Mouse (Mus musculus) heart, embryonic 15.5 days (tissue): Measurements from ENCODE around the gene Trim11. TPM values are rescaled to one million over a fixed set of nuclear protein-coding genes. Genes with fewer than 3 reads are reported as not detected.

Experiments
- ATAC-seq: fragments of 200-750 bp; cut with Nextera tagmentation; replicated peaks from 2 replicates; pipeline ENCODE4 v1.8.0; 2017; ENCODE audit warnings: low read depth, moderate TSS enrichment; ENCODE audit not compliant: insufficient number of reproducible peaks, insufficient read depth, low FRiP score
- H3K27ac ChIP-seq: fragments of 300-500 bp; sonication (generic); 2 replicates; pipeline ENCODE4 v1.5.1; 2015; ENCODE audit warnings: mild to moderate bottlenecking, inconsistent platforms
- H3K27me3 ChIP-seq: fragments of 300-500 bp; sonication (generic); 2 replicates; pipeline ENCODE4 v1.6.1; 2015; ENCODE audit warnings: inconsistent platforms
- H3K36me3 ChIP-seq: fragments of 300-500 bp; sonication (generic); 2 replicates; pipeline ENCODE4 v1.6.1; 2015; ENCODE audit warnings: mild to moderate bottlenecking, inconsistent platforms
- H3K4me1 ChIP-seq: fragments of 300-500 bp; sonication (generic); replicated peaks from 2 replicates; pipeline ENCODE4 v1.6.1; 2015; ENCODE audit warnings: inconsistent platforms
- H3K4me2 ChIP-seq: fragments of 300-500 bp; sonication (generic); 2 replicates; pipeline ENCODE4 v1.6.1; 2015; ENCODE audit warnings: inconsistent platforms, mild to moderate bottlenecking, moderate library complexity
- H3K4me3 ChIP-seq: fragments of 300-500 bp; sonication (generic); 2 replicates; pipeline ENCODE4 v1.5.1; 2015; ENCODE audit warnings: mild to moderate bottlenecking, inconsistent platforms
- H3K9ac ChIP-seq: fragments of 300-500 bp; sonication (generic); 2 replicates; pipeline ENCODE4 v1.6.1; 2015; ENCODE audit warnings: mild to moderate bottlenecking, inconsistent platforms
- H3K9me3 ChIP-seq: fragments of 300-500 bp; sonication (generic); replicated peaks from 2 replicates; pipeline ENCODE4 v1.6.1; 2016; ENCODE audit warnings: inconsistent platforms
- WGBS: fragments of 180-500 bp; shearing (Covaris S2); methylation state at CpG from one replicate; pipeline ENCODE4 v1.1.7; 2015; ENCODE audit warnings: mixed read lengths; 5-methylcytosine and 5-hydroxymethylcytosine counted together
- polyA plus RNA-seq: library from polyadenylated mRNA; unstranded; fragments of >200 nt; fragmentation: Nextera tagmentation; extraction: Ambion mirVana; gene quantifications from 2 replicates; pipeline ENCODE4 v1.2.1, GENCODE M21; 2015

Trim11 gene
- polyA plus RNA-seq, 1 experiment from 2014 or later: 26.9 TPM

DNA sequence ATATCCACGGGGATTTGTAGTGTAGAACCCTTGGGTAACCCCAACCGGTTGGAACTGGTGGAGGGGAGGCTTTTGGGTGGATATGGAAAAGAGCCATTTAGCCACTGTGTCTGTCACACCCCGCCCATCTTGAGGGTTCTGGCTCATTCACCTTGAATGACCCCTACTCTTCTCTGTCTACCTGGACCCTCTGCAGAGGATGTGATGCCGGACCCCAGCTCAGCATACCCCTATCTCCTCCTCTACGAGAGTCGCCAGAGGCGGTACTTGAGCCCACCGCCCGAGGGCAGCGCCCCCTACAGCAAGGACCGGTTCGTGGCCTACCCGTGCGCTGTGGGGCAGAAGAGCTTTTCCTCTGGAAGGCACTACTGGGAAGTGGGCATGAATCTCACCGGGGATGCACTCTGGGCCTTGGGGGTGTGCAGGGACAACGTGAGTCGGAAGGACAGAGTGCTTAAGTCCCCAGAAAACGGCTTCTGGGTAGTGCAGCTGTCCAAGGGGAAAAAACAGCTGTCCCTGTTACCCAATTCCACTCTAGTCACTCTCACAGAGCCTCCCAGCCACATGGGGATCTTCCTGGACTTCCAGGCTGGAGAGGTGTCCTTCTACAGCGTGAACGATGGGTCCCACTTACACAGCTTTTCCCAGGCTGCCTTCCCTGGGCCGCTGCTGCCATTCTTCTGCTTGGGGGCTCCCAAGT lies 6.9 kb upstream of the Trim11 start:
- no peak overlapping the region for H3K9ac ChIP-seq
- no peaks in the 10 kb centered on the region for H3K36me3 ChIP-seq
- H3K27me3 ChIP-seq: no peaks in the 10 kb centered on the region
- ATAC-seq: no peak
- 84% methylated on average over 21 of the region's 21 CpGs for WGBS
- H3K27ac ChIP-seq: no peak overlapping the region
- no peaks in the 10 kb centered on the region for H3K9me3 ChIP-seq
- peaks cover 18% of the 10 kb centered on the region for H3K4me1 ChIP-seq
- no peak overlapping the region for H3K4me3 ChIP-seq
- H3K4me2 ChIP-seq: no peak overlapping the region

DNA sequence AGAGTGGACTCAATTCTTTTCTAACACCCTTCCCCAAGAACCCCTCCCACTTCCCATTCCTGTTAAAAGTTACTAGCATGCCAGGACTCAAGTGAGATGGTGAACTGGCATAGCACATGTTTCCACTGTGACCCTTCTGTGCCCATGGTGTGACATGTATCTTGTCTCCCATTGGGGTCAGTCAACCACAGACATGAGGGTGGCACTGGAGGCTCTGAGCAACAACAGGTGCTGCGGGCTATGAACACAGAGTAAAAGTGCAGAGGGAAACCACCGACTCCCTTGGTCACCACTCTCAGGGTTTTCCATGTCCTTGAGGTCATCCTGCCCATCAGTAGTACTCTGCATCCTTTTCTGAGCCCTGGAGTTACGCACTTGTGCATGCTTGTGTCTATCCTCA lies 6.1 kb upstream of the Trim11 start:
- H3K27me3 ChIP-seq: no peaks in the 10 kb centered on the region
- no peak overlapping the region for H3K9ac ChIP-seq
- ATAC-seq: no peak
- peaks cover 15% of the 10 kb centered on the region for H3K4me1 ChIP-seq
- no peaks in the 10 kb centered on the region for H3K9me3 ChIP-seq
- H3K4me3 ChIP-seq: no peak overlapping the region
- H3K4me2 ChIP-seq: no peak overlapping the region
- 72% methylated on average over 3 of the region's 3 CpGs for WGBS
- no peaks in the 10 kb centered on the region for H3K36me3 ChIP-seq
- no peak overlapping the region for H3K27ac ChIP-seq

DNA sequence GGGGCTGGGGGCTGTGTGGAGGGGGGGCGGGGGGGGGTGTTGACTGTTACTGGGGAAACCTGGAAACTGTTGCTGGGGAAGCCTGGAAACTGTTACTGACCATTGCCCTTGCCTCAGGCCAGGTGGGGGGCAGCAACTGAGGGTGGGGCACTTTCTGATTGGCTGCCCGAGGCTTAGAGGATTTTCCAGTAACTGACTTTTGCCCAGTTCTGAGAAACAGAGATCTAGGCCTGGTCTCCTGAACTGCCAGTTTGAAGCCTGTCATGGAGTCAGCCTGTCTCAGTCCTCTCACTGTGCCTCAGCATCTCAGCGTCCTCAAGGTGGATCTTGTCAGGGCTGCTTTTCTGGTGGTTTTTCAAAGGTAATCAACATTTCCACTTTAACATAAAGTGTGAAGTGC lies 3.5 kb upstream of the Trim11 start:
- no peak overlapping the region for H3K4me3 ChIP-seq
- no peaks in the 10 kb centered on the region for H3K9me3 ChIP-seq
- 82% methylated on average over 3 of the region's 3 CpGs for WGBS
- no peak overlapping the region for H3K27ac ChIP-seq
- H3K4me1 ChIP-seq: peaks cover 28% of the 10 kb centered on the region
- H3K4me2 ChIP-seq: no peak overlapping the region
- H3K36me3 ChIP-seq: no peaks in the 10 kb centered on the region
- no peak for ATAC-seq
- H3K27me3 ChIP-seq: no peaks in the 10 kb centered on the region
- no peak overlapping the region for H3K9ac ChIP-seq

DNA sequence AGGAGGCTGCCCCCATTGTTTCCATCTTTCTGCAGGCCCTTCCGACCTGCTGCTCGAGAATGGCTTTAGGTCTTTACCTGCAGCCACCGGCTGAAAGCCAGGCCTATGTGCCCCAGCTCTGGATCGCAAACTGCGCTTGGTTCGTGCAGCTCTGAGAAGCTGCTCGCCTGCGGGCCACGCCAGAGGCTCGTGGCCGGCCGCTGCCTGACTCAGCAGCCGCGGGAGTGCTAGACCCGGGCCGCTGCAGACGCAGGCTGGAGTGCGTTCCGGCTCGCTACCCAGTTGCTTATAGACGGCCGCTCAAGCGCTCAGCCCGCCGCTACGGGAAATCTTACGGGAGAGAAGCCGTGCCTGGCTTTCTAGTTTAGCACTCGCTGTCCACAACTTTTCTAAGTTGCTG lies 743 bp upstream of the Trim11 start:
- Histone ChIP-seq H3K4me2 (peak overlapping the region; percentile 96), H3K9ac (peak overlapping the region; percentile 83), H3K36me3 (peaks cover 4% of the 10 kb centered on the region; the same call in 1 of the 2 replicates), H3K9me3 (no peaks in the 10 kb centered on the region), H3K4me3 (peak overlapping the region; percentile 75), H3K27ac (peak overlapping the region; percentile 76), H3K4me1 (peaks cover 43% of the 10 kb centered on the region), H3K27me3 (no peaks in the 10 kb centered on the region)
- no peak for ATAC-seq
- WGBS: under 1% methylated on average over 29 of the region's 29 CpGs

DNA sequence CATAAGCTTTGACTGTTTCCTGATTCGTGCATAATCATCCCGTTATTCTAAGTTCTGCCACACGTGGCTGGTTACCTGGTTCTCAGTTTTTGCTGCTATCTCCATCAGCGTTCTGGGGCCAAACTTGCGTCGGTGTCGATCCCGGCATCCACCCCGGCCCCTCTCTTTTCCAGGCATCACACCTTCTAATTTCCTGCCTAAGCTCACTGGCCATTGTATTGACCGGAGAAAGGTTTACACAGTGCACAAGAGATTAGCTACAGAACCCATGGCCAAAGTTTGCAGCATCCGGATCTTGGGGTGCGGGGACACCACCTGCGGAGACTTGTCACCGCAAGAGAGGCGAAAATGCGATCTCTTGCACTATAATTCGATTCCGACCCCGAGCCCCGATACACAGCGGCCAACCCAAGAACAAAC lies 276 bp upstream of the Trim11 start:
- H3K36me3 ChIP-seq: peaks cover 9% of the 10 kb centered on the region
- H3K27ac ChIP-seq: peak overlapping the region; percentile 76
- ATAC-seq: no peak
- WGBS: 0% methylated on average over 21 of the region's 21 CpGs
- H3K9me3 ChIP-seq: no peaks in the 10 kb centered on the region
- H3K4me2 ChIP-seq: peak overlapping the region; percentile 96
- H3K4me3 ChIP-seq: peak overlapping the region; percentile 75
- H3K4me1 ChIP-seq: peaks cover 45% of the 10 kb centered on the region
- H3K27me3 ChIP-seq: no peaks in the 10 kb centered on the region
- H3K9ac ChIP-seq: peak overlapping the region; percentile 83

DNA sequence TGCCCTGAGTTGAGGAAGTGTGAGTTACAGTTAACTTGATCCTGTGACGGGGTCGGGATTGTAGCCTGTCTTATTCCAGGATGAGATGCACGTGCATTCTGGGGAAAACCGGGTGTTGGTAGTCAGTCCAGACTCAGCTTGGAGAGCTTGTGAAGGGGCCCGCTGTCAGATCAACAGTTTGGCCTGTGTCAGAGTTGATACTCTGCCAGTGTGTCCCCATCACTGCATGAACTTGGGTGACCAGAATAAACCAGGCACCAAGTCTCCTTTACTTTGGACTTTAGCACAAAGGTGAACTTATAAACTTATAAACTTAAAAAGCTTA lies 775 bp downstream of the Trim11 start:
- Histone ChIP-seq H3K27me3 (no peaks in the 10 kb centered on the region), H3K9ac (peak overlapping the region; percentile 83), H3K27ac (peak overlapping the region; percentile 76), H3K4me2 (peak overlapping the region; percentile 96), H3K4me3 (peak overlapping the region; percentile 75), H3K9me3 (no peaks in the 10 kb centered on the region), H3K4me1 (peaks cover 52% of the 10 kb centered on the region), H3K36me3 (peaks cover 14% of the 10 kb centered on the region)
- no peak for ATAC-seq
- WGBS: 1% methylated on average over 5 of the region's 5 CpGs

DNA sequence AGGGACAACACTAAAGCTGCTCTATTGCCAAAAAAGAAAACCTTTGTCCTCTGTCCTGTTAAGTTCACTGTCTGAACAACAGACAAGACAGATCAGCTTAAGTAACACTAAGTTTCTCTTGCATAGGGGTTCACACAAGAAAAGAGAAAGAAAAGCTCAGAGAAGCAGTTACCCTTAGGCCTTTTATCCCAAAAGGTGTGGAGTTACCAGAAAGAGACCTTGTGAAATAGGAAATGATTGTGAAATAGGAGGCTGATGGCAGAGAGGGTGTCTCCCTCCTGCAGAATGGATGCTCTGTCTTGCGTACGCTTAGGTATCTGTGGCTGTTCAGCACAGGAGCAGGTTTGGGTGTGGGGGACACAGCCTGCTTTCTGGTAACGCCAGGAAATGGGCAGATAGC lies 1.3 kb downstream of the Trim11 start:
- H3K36me3 ChIP-seq: peaks cover 14% of the 10 kb centered on the region
- no peaks in the 10 kb centered on the region for H3K9me3 ChIP-seq
- peak overlapping the region; percentile 96 for H3K4me2 ChIP-seq
- peak overlapping the region; percentile 83 for H3K9ac ChIP-seq
- ATAC-seq: no peak
- peaks cover 55% of the 10 kb centered on the region for H3K4me1 ChIP-seq
- peak overlapping the region; percentile 76 for H3K27ac ChIP-seq
- H3K4me3 ChIP-seq: peak overlapping the region; percentile 75
- WGBS: 56% methylated on average over 3 of the region's 3 CpGs
- no peaks in the 10 kb centered on the region for H3K27me3 ChIP-seq

DNA sequence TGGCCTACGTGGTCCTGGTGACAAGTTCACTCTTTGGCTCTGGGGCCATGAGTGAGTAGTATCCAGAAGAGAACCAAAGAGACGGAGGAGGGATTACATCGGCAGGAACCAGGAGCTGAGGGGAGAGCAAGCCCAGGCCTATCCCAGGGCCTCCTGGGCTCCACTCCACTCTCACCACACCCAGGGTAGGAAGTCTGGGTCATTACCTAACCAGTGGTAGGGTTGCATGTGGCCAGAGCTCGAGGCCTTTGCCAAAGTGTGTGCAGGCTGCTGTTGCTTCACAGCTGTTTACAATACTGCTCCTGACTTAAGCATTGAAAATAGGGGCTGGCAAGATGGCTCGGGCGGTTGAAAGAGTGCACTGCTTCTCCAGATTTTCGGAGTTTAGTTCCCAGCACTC lies 1.8 kb downstream of the Trim11 start:
- Histone ChIP-seq H3K4me3 (peak overlapping the region; percentile 75), H3K36me3 (peaks cover 16% of the 10 kb centered on the region), H3K4me1 (peaks cover 60% of the 10 kb centered on the region), H3K9me3 (no peaks in the 10 kb centered on the region), H3K27me3 (no peaks in the 10 kb centered on the region), H3K27ac (peak overlapping the region; percentile 76), H3K9ac (peak overlapping the region; percentile 83), H3K4me2 (peak overlapping the region; percentile 96)
- WGBS: 60% methylated on average over 7 of the region's 7 CpGs
- ATAC-seq: no peak

DNA sequence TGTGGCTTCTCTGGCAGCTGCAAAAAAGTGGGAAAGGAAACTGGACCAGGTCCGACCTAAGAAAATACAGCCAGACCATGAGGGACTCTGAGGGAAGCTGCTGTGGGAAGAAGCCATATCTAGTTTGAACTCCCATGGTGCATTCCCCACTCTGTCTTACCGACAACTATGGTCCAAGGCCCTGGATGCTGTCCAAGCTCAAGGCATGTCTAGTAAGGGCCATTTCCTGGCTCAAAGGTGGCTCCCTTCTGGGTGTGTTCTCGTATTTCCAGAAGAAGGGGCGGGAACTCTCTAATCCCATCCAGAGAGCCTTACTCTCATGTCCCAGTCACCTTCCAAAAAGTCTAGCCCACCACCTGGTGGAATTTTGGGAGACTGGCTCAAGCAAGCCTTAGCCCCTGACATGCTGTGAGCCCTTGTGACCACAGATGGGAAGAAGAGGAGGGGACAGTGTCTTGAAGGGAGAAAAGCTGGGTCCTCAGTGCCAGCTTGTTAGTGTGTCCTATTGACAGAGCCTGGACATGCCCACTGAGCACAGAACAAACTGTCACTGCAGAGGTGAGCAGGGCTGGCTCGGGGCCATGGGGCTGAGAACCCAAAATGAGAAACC lies 2.6 kb downstream of the Trim11 start:
- Histone ChIP-seq H3K4me2 (peak overlapping the region; percentile 96), H3K27me3 (no peaks in the 10 kb centered on the region), H3K9me3 (no peaks in the 10 kb centered on the region), H3K4me3 (peak overlapping the region; percentile 75), H3K36me3 (peaks cover 22% of the 10 kb centered on the region), H3K9ac (peak overlapping the region; percentile 83), H3K4me1 (peaks cover 68% of the 10 kb centered on the region), H3K27ac (peak overlapping the region; percentile 76)
- ATAC-seq: no peak
- WGBS: 40% methylated on average over 5 of the region's 5 CpGs

DNA sequence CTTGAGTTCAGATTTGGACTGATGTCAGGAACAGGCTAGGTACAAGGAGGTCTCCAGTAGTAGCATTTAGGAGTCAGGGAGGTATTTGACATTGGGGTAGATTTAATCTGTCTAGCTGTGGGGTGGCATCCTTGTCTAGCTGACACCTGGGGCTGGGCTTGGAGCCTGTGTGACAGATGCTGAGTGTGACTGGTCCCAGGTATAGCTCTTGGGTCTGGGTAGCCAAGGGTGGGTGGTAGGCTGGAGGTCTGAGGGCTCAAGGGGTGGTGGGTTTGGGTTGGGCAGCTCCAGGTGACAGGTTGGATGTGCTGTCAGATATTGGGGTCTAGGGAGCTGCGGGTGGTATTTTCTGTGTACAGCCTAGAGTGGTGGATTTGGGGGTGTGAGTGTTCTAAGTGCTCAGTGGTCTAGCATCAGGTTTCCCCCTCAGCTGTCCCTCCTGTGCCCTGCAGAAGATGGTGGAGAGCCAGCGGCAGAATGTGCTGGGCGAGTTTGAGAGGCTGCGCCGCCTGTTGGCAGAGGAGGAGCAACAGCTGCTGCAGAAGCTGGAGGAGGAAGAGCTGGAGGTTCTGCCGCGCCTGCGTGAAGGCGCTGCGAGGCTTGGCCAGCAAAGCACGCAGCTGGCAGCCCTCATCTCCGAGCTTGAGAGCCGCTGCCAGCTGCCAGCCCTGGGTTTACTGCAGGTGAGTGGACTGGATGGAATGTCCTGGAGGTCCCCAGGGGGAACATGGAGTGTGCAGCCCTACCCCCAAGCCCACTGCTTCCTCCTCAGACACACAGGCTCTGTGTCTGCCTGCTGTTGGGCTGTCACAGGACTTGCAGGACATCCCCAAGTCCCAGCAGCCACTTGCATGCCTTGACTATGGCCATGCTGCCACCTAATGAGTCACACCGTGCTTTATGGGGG lies 3.9 kb downstream of the Trim11 start:
- Histone ChIP-seq H3K36me3 (peaks cover 32% of the 10 kb centered on the region), H3K4me1 (peaks cover 81% of the 10 kb centered on the region), H3K27ac (peak overlapping the region; percentile 76), H3K27me3 (no peaks in the 10 kb centered on the region), H3K4me2 (peak overlapping the region; percentile 96), H3K9ac (0 out of 2 replicates have a peak overlapping the region, but pooled peaks have one; percentile 3), H3K9me3 (no peaks in the 10 kb centered on the region), H3K4me3 (no peak overlapping the region; the same call in 1 of the 2 replicates)
- 0 out of 2 replicates have a peak, but pooled peaks have one; percentile 9 for ATAC-seq
- WGBS: 48% methylated on average over 14 of the region's 14 CpGs

DNA sequence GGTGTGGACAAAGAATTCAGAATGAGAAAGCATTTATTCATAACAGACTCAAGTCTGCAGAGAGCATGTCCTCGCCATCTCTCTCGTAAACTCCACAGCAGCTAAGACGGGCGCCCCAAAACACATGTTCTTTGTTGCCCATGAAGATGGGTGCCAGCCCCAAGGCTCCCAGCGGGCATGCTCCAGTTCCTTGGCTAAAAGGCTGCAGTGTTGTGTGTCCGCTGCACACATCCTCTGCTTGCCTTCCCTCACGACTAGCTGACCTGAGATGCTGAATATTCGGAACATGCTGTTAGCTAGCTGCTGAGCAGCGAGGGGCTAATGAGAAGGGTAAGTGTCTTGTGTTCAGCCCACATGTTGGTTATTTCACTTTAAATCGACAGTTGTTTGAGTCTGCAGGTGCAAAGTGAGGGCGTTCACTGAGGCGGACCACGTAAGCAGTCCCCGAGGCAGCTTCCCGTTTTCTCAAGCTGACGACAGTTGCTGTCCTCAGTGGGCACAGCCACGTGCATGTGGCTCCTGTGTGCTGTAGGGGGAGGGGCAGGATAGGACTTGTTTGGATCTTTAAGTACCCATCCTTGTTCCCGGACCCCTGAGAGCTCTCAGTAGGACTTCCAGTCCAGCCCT lies 4.7 kb downstream of the Trim11 start:
- H3K4me2 ChIP-seq: peak overlapping the region; percentile 96; the same call in 1 of the 2 replicates
- no peaks in the 10 kb centered on the region for H3K9me3 ChIP-seq
- no peak overlapping the region for H3K4me3 ChIP-seq
- 0 out of 2 replicates have a peak overlapping the region, but pooled peaks have one; percentile 3 for H3K9ac ChIP-seq
- peaks cover 38% of the 10 kb centered on the region for H3K36me3 ChIP-seq
- peak overlapping the region; percentile 76 for H3K27ac ChIP-seq
- ATAC-seq: no peak
- H3K4me1 ChIP-seq: peaks cover 83% of the 10 kb centered on the region
- H3K27me3 ChIP-seq: no peaks in the 10 kb centered on the region
- 77% methylated on average over 18 of the region's 18 CpGs for WGBS
